In genomic region chr14:108334879-108335278, GRCm38 (mm10) we compare ENCODE assay signal across 30 mouse cellular contexts.
"Had no signal": no experiment of that assay in that cellular context is flagged by ENCODE, and none has a peak within 500 bp of the region (broad histone marks: within the 10 kb centered on the region; RNA-seq: fewer than 3 reads in every experiment).

No protein-coding gene starts in this region.

- H3K9ac ChIP-seq: heart, embryonic 12.5 days; heart, embryonic 13.5 days; heart, embryonic 15.5 days; hindbrain, embryonic 12.5 days; hindbrain, embryonic 13.5 days; hindbrain, embryonic 14.5 days; hindbrain, embryonic 15.5 days; intestine, embryonic 15.5 days; kidney, embryonic 15.5 days had no signal

- H3K4me3 ChIP-seq: heart, embryonic 10.5 days; heart, embryonic 12.5 days; heart, embryonic 13.5 days; heart, embryonic 15.5 days; hindbrain, embryonic 10.5 days; hindbrain, embryonic 12.5 days; hindbrain, embryonic 13.5 days; hindbrain, embryonic 15.5 days; intestine, embryonic 15.5 days; kidney, embryonic 15.5 days; layer of hippocampus, adult 2 months had no signal

- H3K27me3 ChIP-seq: heart, embryonic 12.5 days; heart, embryonic 13.5 days; heart, embryonic 15.5 days; hindbrain, embryonic 12.5 days; hindbrain, embryonic 13.5 days; hindbrain, embryonic 15.5 days; intestine, embryonic 15.5 days; kidney, embryonic 15.5 days had no signal

- H3K9me3 ChIP-seq: heart, embryonic 10.5 days; heart, embryonic 12.5 days; heart, embryonic 13.5 days; heart, embryonic 15.5 days; hindbrain, embryonic 10.5 days; hindbrain, embryonic 12.5 days; hindbrain, embryonic 13.5 days; hindbrain, embryonic 15.5 days; intestine, embryonic 15.5 days; kidney, embryonic 15.5 days had no signal

- DNase-seq: heart, postnatal 10 days; heart, postnatal 14 days; heart, postnatal 36 days; heart, postnatal 4 days; kidney, adult 11 months; kidney, adult 18-20 months; kidney, adult 2 months; kidney, adult 8-10 months; kidney, adult 9 months; kidney, postnatal 10 days; kidney, postnatal 14 days; kidney, postnatal 25 days; kidney, postnatal 36 days; kidney, postnatal 4 days; layer of hippocampus, adult 9-11 months; layer of hippocampus, postnatal 36 days had no signal

- H3K27ac ChIP-seq: heart, embryonic 10.5 days; heart, embryonic 13.5 days; heart, embryonic 15.5 days; hindbrain, embryonic 10.5 days; hindbrain, embryonic 12.5 days; hindbrain, embryonic 13.5 days; hindbrain, embryonic 14.5 days; hindbrain, embryonic 15.5 days; hindbrain, postnatal 0 days; intestine, embryonic 15.5 days; kidney, embryonic 15.5 days; kidney, postnatal 0 days; layer of hippocampus, adult 2 months had no signal

- H3K36me3 ChIP-seq: heart, embryonic 10.5 days; heart, embryonic 12.5 days; heart, embryonic 13.5 days; heart, embryonic 15.5 days; hindbrain, embryonic 10.5 days; hindbrain, embryonic 12.5 days; hindbrain, embryonic 13.5 days; hindbrain, embryonic 15.5 days; intestine, embryonic 15.5 days; kidney, embryonic 15.5 days had no signal

- H3K4me1 ChIP-seq: heart, embryonic 10.5 days; heart, embryonic 12.5 days; heart, embryonic 13.5 days; heart, embryonic 15.5 days; hindbrain, embryonic 10.5 days; hindbrain, embryonic 12.5 days; hindbrain, embryonic 13.5 days; hindbrain, embryonic 15.5 days; intestine, embryonic 15.5 days; kidney, embryonic 15.5 days had no signal
